Mouse (Mus musculus) thymus, postnatal 4 days (tissue): ENCODE measurements around the gene Cd40.

Experiments
- DNase-seq: peaks from one replicate; pipeline ENCODE4 v3.0.0; 2021

Cd40 gene

DNA sequence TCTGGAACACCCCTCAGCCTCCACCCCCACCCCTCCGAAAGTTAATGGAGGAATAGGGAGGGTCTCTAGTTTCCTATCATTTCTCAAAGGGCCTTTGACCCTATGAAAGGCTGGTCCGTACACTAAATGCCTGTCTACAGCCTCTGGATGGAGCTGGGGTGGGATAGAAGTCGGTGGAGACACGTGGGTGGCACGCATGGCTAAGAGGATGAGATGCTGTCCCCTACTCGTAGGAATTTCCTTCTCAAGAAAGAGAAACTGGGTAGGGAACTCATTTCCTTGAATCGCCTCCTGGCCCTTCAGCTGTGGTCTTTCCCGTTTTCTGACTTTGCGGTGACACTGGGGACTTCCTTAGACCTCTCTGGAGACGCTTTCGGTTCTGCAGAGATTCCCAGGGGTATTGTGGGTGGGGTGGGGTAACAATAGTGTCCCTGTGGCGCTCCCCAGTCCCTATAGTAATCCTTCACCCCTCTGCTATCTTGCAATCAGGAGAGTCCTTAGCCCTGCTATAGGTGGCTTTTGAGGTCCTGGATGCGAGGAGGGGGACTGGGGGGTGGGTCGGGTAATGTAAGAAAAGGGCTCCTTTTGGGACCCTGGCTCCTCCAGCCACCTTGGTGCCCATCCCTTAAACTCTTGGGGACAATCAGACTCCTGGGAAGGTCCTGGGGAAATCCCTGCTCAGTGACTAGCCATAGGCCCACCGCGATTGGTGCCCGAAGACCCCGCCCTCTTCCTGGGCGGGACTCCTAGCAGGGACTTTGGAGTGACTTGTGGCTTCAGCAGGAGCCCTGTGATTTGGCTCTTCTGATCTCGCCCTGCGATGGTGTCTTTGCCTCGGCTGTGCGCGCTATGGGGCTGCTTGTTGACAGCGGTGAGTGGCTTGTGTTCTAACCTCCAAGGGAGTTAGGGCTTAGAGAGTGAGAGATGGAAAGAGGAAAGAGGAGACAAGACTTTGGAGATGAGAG is at the start of gene Cd40:
Cd40 (plus strand) TSS at position 740 of the 965 bp plus-strand sequence.
- peak; percentile 34 for DNase-seq

DNA sequence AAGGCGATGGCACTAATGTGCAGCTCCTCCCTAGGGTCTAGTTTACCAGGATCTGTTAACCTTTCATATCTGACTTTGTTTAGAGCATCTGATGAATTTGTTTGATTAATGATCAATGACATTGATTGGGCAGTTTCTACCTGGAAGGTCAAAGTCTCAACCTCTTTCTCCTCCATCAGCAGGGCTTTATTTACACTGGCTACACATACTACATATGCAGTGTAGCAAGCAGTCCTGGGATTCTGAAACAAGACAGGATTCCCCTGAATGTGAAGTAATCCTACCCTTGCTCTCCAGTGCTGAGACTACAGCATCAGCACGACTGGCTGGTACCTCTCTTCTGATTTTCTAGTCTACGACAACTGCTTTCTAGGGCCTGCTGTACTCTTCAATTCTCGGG is 48.6 kb upstream of the Cd40 start:
- no peak for DNase-seq

DNA sequence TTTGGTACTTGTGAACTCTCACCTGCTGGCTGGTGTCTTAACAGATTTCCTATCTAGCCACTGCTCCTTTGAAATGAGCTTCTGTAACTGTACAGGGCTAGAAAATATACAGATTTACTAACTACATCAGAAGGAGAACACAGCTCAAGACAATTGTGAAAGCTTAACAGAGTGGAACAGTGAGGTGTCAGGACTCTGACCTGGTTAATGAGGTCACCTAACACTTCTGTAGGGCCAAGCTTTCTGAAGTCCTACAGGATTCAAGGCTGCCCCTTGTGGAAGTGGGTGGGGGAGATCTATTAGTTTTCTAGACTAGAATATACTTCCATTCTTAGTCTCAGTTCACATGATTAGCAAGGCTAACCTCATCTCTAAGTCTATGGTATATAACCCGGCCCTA is 47.4 kb upstream of the Cd40 start:
- DNase-seq, result no peak

DNA sequence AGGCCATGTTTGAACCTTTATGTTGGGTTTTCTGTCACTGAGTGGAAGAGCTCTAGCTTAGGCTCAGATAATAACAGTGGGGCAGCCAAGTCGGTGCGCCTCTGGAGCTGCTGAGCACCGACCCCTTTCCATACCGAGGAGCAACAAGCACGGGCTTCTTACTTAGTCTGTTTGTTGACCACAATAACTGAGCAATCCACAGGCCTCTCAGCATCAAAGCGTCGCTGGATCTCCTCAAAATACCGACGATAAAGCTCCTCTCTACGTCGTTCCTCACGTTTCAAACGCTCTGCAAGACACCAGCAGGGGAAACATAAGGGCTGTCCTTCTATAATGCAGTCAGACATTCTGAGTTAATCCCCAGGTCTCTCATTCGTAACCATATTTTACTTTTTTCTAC is 46.3 kb upstream of the Cd40 start:
- no peak for DNase-seq

DNA sequence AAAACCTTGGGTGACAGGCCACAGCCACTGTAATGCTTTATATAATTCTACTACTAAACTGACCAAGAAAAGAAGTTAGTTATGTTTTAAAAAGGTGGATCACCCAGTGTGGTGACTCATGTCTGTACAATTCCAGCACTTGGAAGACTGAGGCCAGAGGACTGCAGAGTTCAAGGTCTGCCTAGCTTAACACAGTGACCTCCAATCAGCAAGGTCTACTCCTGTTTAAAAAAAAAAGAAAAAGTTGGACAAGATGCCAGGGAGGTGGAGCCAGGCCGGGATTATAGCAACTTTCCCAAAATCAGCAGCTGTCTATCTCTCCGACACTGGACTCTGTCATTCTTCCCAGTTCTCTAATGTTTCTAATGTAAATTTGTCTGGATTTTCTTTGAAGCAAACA is 45.8 kb upstream of the Cd40 start:
- DNase-seq, result no peak

DNA sequence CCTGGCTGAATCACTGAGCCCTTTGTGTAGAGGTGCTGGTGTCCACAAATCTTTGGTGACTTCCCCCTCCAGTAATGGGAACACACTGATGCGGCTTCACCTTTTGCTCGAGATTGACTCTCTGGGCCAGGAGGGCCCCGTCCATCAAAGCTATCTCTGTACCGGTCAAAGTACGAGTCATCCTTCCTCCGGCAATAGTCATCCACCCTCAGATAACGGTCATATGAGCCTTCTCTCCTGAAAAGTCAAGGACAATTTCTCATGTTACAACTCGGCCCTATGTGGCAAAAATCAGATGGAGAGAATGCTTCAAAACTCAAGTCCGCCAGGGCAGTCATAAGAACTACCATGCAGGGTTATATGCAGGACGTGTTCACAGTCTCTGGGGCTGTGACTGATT is 45.1 kb upstream of the Cd40 start:
- no peak for DNase-seq

DNA sequence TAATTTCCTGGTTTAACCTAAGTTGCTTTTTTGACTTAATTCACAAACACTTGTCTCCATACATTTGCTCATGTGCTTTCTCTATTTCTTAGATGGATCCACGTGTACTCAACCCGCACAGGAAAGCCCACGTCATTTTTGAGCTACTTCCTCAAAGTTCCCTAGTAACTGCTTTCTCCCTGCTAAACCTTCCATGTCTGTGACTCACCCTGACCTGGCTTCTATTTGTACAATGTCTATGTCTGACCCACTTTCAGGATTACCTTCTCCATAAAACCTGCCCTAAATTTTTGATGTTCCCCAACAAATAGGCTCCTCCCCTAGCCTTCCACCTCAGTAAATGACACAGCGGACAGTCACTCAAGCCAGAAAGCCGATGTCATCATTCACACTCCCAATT is 40.5 kb upstream of the Cd40 start:
- no peak for DNase-seq

DNA sequence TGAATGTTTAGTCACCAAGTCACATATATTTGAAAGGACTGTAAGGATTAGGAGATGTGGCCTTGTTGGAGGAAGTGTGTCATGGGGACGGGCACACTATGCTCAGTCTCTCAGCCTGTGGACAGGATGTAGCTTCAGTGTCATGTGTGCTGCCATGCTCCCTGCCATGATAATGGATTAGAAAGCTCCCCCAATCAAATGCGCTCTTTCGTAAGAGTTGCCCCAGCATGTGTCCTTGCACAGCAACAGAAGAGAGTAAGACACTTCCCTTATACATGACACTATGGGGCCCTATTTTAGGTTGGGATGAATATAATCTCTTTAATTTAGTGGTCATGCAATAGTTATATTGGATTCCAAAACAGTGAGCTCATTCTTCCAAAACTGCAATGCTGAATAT is 34.9 kb upstream of the Cd40 start:
- no peak for DNase-seq

DNA sequence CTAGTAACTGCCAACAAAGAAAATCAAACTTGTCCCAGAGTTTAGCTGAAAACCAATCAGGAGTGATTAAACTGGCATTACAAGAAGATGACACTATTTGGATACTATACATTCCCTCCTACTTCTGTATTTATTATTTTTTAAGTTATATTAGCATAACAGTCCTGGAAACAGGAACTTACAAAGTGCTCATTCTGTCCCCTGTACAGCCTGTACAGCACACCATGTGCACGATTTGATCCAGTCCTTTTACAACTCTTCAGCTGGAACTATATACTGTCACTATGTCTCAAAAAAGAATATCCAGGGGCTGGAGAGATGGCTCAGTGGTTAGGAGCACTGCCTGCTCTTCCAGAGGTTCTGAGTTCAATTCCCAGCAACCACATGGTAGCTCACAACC is 28.3 kb upstream of the Cd40 start:
- no peak for DNase-seq

DNA sequence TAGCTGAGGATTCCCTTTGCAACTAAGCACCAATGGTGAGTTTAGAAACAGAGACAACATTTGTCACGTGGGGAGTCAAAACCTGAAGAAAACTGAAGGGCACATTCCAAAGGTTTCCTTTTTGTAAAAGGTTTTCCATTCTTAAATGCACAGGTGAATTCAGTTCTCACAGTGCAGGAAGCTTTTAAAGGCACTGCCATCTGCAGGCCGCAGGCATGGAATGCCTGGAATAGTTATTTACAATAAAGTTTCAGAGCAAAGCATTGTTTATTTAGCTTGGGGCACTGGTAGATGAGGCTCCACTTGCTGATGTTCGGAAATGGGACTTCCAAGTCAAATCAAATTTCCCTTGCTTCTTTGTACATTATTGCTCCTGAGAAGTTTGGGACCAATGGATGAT is 22.9 kb upstream of the Cd40 start:
- DNase-seq, result no peak

DNA sequence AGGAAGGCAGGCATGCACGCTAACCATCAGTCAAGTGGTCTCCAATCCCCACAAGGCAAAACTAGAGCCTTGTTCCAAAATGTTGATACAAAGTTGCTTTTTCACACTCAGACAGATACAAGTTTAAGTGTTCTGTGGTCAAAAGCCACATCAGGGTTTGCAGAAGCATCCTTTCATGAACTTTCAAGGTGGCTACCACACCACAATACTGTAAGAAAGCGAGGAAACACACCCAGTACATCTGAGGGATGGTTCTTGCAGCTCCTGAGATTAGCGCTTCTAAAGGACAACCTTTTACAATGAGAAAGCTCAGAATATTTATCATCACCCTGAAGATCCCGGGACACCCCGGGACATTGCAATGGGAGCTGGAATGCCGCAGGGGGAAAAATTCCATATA is 22.1 kb upstream of the Cd40 start:
- DNase-seq, result no peak

DNA sequence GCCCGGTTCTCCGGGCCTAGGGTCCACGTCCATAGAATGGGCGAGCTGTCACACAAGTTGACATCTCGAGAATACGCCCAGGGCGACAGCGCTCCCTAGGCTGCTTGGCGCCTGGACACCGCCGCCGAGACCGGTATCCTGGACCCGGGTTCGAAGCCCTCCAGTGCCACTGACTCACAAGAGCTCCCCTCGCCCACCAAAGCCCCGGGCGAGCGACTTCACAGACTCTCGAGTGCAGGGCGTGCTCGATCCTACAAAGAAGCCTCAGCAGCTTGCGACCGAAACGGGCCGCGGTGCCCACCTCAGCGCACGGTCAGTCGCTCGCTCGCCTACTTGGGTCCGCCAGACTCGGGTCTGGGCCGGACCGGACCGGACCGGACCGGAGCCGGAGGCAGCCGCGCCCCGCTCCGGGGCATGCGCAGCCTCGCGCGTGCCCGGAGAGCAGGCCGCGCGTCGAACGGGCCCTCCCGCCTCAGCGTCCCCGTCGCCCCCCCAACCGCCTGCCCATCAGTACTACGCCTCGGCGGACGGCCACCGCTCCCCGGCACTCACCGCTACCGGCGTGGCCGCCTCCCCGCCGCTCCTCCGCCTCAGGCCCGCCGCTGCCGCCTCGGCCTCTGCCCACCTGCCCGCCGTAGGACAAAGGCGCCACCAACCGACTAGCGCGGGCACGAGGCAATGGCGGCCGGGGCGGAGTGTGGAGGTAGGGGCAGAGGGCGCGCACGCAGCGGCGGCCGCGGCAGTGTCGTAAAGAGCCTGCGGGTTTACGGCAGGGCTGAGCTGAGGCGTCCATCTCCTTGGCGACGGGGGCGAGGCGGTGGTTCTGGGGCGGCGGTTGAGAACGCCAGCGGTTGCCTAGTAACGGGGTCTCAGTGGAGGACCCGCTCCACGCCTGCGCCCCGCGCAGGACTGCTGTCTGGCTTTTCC is 21.0 kb upstream of the Cd40 start, which contains the start of gene Ncoa5:
Ncoa5 (minus strand) TSS at position 737 of the 927 bp plus-strand sequence.
- peak; percentile 99 for DNase-seq

DNA sequence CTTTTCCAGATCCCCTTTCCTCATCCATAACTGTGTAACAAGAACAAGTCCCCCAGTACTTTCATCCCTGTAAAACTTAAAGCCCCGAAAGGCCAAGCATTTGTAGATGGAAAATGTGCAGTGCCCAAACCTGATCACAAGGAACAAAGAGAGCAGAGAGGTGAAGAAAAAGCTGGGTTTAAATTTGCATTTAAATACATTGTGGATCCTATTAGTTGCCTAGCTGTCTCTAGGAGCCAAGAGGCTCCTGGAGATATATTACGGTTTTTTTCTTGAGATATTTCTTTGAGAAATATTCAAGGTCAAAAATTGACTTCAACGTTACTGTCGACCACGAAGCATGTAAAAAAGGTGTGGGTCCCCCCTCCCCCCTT is 20.4 kb upstream of the Cd40 start:
- no peak for DNase-seq

DNA sequence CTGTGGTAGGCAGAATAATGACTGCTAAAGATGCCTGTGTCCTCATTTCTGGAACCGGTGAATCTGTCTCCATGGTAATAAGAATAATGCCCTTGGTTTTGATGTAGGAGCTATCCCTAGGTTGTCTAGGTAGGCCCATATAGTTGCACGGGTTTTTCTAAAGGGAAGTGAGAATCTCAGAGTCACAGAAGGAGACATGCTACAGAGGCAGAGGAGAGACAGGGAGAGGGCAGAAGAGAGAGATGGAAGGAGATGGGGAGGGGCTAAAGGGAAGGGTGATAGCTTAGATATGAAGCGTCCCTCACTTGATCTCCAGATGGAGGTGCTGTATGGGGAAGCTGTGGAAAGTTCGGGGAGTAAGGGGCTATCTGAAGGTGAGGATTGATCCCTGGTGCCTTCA is 18.0 kb upstream of the Cd40 start:
- no peak for DNase-seq

DNA sequence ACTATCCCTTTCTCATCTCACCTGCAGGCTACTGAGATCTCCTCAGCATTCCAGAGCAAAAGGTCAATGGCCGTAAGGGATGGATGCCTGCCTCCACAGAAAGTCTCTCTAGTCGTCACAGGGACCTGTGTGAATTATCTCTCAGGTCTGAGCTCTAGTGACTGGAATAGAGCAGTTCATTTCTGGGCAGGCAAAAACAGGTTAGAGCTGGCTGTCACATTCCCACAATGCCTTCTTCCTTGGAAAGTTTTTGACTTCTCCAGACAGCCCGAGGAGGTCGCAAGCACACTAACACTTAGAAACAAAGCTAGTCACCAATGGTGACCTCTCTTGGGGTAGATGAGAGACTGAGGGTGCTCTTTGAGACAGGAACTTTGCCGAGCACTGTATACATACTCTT is 13.3 kb upstream of the Cd40 start:
- DNase-seq, result no peak

DNA sequence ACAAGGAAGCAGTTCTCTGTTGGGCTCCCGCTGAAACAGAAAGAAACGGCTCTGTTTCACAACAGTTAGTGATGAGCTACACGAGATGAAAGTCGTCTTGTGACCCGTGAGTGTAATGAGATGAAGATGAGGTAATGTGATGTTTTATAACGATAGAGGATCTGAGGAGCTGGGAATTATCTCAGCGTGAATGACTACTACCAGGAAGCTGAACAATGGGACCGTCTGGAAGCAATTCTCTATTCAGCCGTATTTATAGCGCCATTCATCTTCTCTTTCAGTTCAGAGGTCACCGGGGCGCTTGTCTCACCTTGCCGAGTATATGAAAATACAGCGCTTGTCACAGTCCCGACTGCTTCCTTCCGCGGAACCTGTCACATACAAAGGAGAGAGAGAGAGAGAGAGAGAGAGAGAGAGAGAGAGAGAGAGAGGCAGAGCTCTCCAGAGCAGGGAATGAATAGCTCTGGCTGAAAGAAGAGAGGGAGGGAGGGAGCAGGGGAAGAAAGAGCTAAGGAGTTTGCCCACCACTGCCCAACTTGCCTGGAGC is 12.3 kb upstream of the Cd40 start:
- DNase-seq, result no peak

DNA sequence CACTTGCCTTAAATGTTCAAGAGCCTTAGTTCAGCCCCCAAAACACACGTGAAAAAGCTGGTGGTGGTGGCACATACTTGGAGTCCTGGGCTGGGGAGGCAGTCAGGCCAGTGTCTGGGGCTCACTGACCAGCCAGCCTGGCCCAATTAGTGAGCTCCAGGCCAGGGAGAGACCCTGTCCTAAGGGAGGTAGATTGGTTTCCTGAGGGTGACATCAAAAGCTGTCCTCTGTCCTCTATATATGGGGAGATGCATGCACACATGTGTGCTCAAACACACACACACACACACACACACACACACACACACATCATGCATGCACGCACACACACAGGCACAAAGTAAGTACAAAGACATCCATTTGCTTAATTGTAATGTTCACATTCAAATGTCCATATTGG is 11.7 kb upstream of the Cd40 start:
- no peak for DNase-seq

DNA sequence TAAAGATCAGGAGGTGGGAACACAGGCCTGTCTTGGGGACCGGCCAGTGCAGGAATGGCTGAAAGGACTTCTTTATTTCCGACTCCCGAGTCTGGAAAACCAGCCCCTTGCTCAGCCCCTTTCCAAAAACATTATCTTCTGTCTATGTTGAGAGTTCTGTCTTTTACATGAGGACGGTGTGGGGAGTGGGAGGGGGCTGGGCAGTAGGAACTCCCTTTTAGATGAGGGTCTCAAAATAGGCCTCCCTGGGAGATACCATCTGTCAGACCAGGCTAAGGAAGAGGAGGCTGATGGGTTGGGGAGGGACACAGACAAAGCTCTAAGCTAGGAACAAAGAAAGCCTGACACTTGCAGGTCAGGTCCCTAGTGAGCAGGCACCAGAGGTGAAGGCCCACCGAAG is 6.4 kb upstream of the Cd40 start:
- no peak for DNase-seq

DNA sequence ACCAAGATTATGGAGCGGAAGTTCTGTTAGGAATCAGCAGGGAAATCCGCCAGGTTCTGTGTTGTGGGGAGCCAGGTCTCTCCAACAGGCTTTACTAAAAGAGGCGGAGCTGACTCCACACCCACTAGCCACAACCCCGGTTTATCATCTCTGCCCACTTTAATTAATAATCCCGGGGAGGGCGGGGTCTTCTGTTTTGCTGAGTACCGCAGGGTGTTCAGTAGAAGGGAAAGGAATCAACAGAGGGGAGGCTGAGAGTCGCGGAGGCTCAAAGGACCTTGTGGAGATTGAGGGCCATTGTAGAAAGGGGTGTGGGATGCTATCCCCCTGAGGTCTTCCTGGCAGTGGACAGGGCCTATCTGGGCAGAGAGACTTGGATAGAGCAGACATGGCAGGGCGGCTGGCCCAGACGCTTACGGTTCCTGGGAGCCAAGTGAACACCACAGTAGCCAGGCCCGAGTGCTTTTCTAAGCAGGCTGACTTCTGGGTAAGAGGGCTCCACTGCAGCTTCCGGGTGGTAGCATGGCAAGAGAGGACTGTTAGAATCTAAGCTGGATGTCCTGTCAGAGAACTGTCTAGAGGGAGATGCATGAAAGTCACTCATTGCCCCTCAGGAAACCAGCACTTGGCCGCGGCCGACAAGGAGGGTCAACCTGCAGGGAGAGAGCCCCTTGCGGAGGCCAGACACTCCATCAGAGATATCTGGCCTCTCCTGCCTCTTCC is 4.4 kb upstream of the Cd40 start:
- DNase-seq, result no peak

DNA sequence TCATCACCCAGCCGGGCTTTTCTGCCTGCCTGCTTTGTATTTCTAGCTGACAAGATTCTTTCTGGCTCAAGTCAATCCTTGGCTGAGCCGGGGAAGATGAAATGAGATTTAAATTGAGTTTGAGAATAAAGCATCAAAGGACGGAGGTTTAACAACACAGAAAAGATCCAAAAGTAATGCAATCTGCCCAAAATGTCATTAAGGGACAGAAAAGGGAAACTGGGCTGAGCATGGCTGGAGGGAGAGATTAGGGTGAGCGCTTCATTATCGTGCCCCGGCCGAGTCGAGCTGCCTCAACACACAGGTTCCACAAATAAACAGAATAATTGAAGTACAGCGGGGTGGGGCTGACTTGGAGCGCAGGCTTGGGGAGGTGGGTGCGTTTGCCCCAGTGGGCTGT is 3.9 kb upstream of the Cd40 start:
- DNase-seq, result no peak

DNA sequence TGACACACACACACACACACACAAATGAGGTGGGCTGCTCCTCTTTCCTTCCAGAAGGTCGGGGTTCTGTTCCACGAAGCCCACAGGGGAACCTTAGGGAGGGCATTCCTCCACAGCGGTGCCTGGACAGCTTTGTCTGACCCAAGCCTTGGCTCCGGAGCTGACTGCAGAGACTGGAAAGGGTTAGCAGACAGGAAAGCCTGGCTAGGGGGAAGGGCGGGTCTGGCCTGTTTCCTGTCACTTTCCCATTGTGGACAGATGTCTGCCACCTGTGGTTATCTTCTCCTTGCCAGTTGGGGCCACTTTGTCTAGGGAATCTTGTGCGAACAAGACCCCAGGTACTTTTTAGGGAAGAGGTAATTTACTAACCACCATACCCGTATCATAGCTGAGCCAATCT is 478 bp downstream of the Cd40 start:
- DNase-seq, result no peak

DNA sequence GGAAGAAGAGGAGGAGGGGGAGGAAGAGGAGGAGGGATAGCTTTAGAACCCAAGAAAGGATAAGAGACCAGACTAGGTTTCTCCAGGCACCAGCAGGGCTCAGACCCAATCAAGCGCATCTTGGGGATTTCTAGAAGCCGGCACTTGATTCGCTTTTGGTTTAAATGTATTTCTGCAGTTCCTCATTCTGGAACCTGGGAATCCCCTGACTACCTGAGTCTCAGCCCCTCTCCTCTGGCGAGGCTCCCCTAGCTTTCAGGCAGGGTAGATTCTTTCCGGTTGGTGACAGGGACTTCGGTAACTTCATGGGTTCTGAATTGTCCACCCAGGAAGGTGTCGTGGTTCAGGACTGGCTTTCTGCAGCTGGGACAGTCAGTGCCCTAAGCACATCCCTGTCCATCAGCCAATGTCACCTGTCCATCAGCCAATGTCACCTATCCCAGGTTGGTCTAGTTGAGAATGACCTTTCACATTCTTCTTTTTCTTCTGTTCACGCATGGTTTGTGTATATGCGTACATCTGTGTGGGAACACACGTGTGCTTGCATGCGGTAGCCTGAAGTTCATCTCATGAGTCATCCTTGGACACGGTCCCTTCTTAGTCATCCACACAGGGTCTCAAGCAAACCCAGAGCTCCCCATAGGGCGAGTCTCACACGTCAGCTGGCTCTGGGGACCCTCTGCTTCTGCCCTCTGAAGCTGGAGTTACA is 1.1 kb downstream of the Cd40 start:
- no peak for DNase-seq
